Mouse (Mus musculus) neural tube, embryonic 14.5 days (tissue): ENCODE data around the gene Gstm4. TPM values are rescaled to one million over a fixed set of nuclear protein-coding genes. Genes with fewer than 3 reads are reported as not detected.
"Not testable (repeated sequence)": the region's sequence is repeated elsewhere in the genome, so short reads cannot be mapped to it uniquely, and the experiment has no call there.

Source experiments
- ATAC-seq: fragments of 200-750 bp; cut with Nextera tagmentation; 2 replicates; pipeline ENCODE4 v1.8.0; 2017; ENCODE audit warnings: low read depth, mild to moderate bottlenecking, moderate TSS enrichment, moderate library complexity
- H3K27ac ChIP-seq: fragments of 300-500 bp; sonication (generic); 2 replicates; pipeline ENCODE4 v1.5.1; 2014; ENCODE audit warnings: low read depth, mild to moderate bottlenecking, control low read depth, low read length, moderate library complexity, mixed read lengths
- H3K27me3 ChIP-seq: fragments of 300-500 bp; sonication (generic); 2 replicates; pipeline ENCODE4 v1.6.1; 2014; ENCODE audit warnings: low read length; ENCODE audit not compliant: control insufficient read depth, insufficient read depth
- H3K36me3 ChIP-seq: fragments of 300-500 bp; sonication (generic); 2 replicates; pipeline ENCODE4 v1.6.1; 2014; ENCODE audit warnings: low read length, mixed read lengths; ENCODE audit not compliant: control insufficient read depth, insufficient read depth
- H3K4me1 ChIP-seq: fragments of 300-500 bp; sonication (generic); 2 replicates; pipeline ENCODE4 v1.6.1; 2014; ENCODE audit warnings: low read length; ENCODE audit not compliant: control insufficient read depth, insufficient read depth
- H3K4me2 ChIP-seq: fragments of 300-500 bp; sonication (generic); 2 replicates; pipeline ENCODE4 v1.6.1; 2014; ENCODE audit warnings: mild to moderate bottlenecking, low read depth, low read length, control low read depth
- H3K4me3 ChIP-seq: fragments of 300-500 bp; sonication (generic); 2 replicates; pipeline ENCODE4 v1.5.1; 2014; ENCODE audit warnings: low read depth, low read length, control low read depth, mixed read lengths
- H3K9ac ChIP-seq: fragments of 300-500 bp; sonication (generic); replicated peaks from 2 replicates; pipeline ENCODE4 v1.6.1; 2014; ENCODE audit warnings: low read depth, mild to moderate bottlenecking, control low read depth, low read length, mixed read lengths
- H3K9me3 ChIP-seq: fragments of 300-500 bp; sonication (generic); 2 replicates; pipeline ENCODE4 v1.6.1; 2016; ENCODE audit warnings: low read length; ENCODE audit not compliant: control insufficient read depth
- WGBS: fragments of 180-500 bp; shearing (Covaris S2); extraction: QIAGEN DNeasy Blood & Tissue Kit; methylation state at CpG from one replicate; pipeline ENCODE4 v1.1.7; 2014; 5-methylcytosine and 5-hydroxymethylcytosine counted together
- polyA plus RNA-seq: library from polyadenylated mRNA; unstranded; fragments of >200 nt; fragmentation: Nextera tagmentation; extraction: Ambion mirVana; gene quantifications from 2 replicates; pipeline ENCODE4 v1.2.1, GENCODE M21; 2014

Gstm4 gene
- polyA plus RNA-seq, 1 experiment from 2014 or later = 18.6 TPM

- no peak overlapping the region for H3K4me2 ChIP-seq
- no peaks in the 10 kb centered on the region for H3K27me3 ChIP-seq
- H3K27ac ChIP-seq = no peak overlapping the region
- no peak overlapping the region for H3K4me3 ChIP-seq
- whole genome bisulfite sequencing = 85% methylated on average over 8 of the region's 8 CpGs
- H3K36me3 ChIP-seq = no peaks in the 10 kb centered on the region
- no peak for ATAC-seq
- no peak overlapping the region for H3K9ac ChIP-seq
- H3K4me1 ChIP-seq = peaks cover 3% of the 10 kb centered on the region; the same call in 1 of the 2 replicates
- H3K9me3 ChIP-seq = no peaks in the 10 kb centered on the region
These were observed 30.4 kb downstream of the Gstm4 start for GRCm38 (mm10) chr3:108014098-108014973.

GRCm38 (mm10) chr3:108013331-108013871, 31.3 kb downstream of the Gstm4 start:
- Histone ChIP-seq H3K9me3 (no peaks in the 10 kb centered on the region), H3K4me2 (no peak overlapping the region), H3K36me3 (no peaks in the 10 kb centered on the region), H3K4me1 (peaks cover 3% of the 10 kb centered on the region; the same call in 1 of the 2 replicates), H3K4me3 (no peak overlapping the region), H3K27me3 (no peaks in the 10 kb centered on the region), H3K27ac (no peak overlapping the region), H3K9ac (no peak overlapping the region)
- WGBS = 80% methylated on average over 4 of the region's 4 CpGs
- ATAC-seq = no peak

- Histone ChIP-seq H3K36me3 (no peaks in the 10 kb centered on the region), H3K27ac (no peak overlapping the region), H3K27me3 (no peaks in the 10 kb centered on the region), H3K4me3 (no peak overlapping the region), H3K9me3 (no peaks in the 10 kb centered on the region), H3K9ac (no peak overlapping the region), H3K4me1 (no peaks in the 10 kb centered on the region), H3K4me2 (no peak overlapping the region)
- 39% methylated on average over 3 of the region's 3 CpGs for WGBS
- ATAC-seq = peak; percentile 41; the same call in 1 of the 2 replicates
These were observed 33.1 kb downstream of the Gstm4 start for GRCm38 (mm10) chr3:108011558-108011957.

- no peak for ATAC-seq
- no peaks in the 10 kb centered on the region for H3K9me3 ChIP-seq
- H3K9ac ChIP-seq = no peak overlapping the region
These were observed 34.4 kb downstream of the Gstm4 start for GRCm38 (mm10) chr3:108010286-108010685.

GRCm38 (mm10) chr3:108002021-108002420, 42.7 kb downstream of the Gstm4 start:
- ATAC-seq = no peak
- Histone ChIP-seq H3K9ac (no peak overlapping the region), H3K9me3 (no peaks in the 10 kb centered on the region), H3K4me1 (no peaks in the 10 kb centered on the region), H3K27me3 (no peaks in the 10 kb centered on the region), H3K4me3 (no peak overlapping the region), H3K36me3 (no peaks in the 10 kb centered on the region), H3K27ac (no peak overlapping the region), H3K4me2 (no peak overlapping the region)
- 81% methylated on average over 8 of the region's 8 CpGs for WGBS

More at GRCm38 (mm10) chr3:108010286-108010685, 34.4 kb downstream of the Gstm4 start:
- Histone ChIP-seq H3K4me2 (no peak overlapping the region), H3K27ac (no peak overlapping the region), H3K4me1 (no peaks in the 10 kb centered on the region), H3K4me3 (no peak overlapping the region), H3K27me3 (no peaks in the 10 kb centered on the region), H3K36me3 (no peaks in the 10 kb centered on the region)
- WGBS = 59% methylated on average over 2 of the region's 2 CpGs

GRCm38 (mm10) chr3:107999491-107999890, 45.2 kb downstream of the Gstm4 start:
- no peak overlapping the region for H3K9ac ChIP-seq
- H3K27ac ChIP-seq = no peak overlapping the region
- H3K36me3 ChIP-seq = no peaks in the 10 kb centered on the region
- H3K4me3 ChIP-seq = no peak overlapping the region
- H3K4me2 ChIP-seq = no peak overlapping the region
- H3K9me3 ChIP-seq = no peaks in the 10 kb centered on the region
- H3K4me1 ChIP-seq = no peaks in the 10 kb centered on the region
- no peak for ATAC-seq
- H3K27me3 ChIP-seq = no peaks in the 10 kb centered on the region
- WGBS = 91% methylated on average over 3 of the region's 3 CpGs

GRCm38 (mm10) chr3:107998591-107998990, 46.1 kb downstream of the Gstm4 start:
- Histone ChIP-seq H3K4me2 (no peak overlapping the region), H3K4me3 (no peak overlapping the region), H3K27me3 (no peaks in the 10 kb centered on the region), H3K9me3 (no peaks in the 10 kb centered on the region), H3K36me3 (no peaks in the 10 kb centered on the region), H3K27ac (no peak overlapping the region), H3K9ac (no peak overlapping the region), H3K4me1 (no peaks in the 10 kb centered on the region)
- WGBS = 85% methylated on average over 3 of the region's 3 CpGs
- ATAC-seq = no peak

- no peak overlapping the region for H3K4me2 ChIP-seq
- H3K9me3 ChIP-seq = no peaks in the 10 kb centered on the region
- H3K27ac ChIP-seq = no peak overlapping the region
- H3K27me3 ChIP-seq = no peaks in the 10 kb centered on the region
- H3K36me3 ChIP-seq = no peaks in the 10 kb centered on the region
- 98% methylated on average over 4 of the region's 4 CpGs for whole genome bisulfite sequencing
- no peaks in the 10 kb centered on the region for H3K4me1 ChIP-seq
- ATAC-seq = no peak
- H3K4me3 ChIP-seq = no peak overlapping the region
- H3K9ac ChIP-seq = no peak overlapping the region
These were observed 48.1 kb downstream of the Gstm4 start for GRCm38 (mm10) chr3:107996576-107996975.

GRCm38 (mm10) chr3:107995974-107996373, 48.7 kb downstream of the Gstm4 start:
- not testable (repeated sequence) for H3K4me3 ChIP-seq, H3K9me3 ChIP-seq, ATAC-seq, H3K27ac ChIP-seq, H3K9ac ChIP-seq, H3K4me1 ChIP-seq, H3K27me3 ChIP-seq, H3K4me2 ChIP-seq, H3K36me3 ChIP-seq
- WGBS = 60% methylated on average over 2 of the region's 2 CpGs
